Mouse (Mus musculus) forebrain, embryonic 16.5 days (tissue): ENCODE results near the gene Immp1l. TPM values are rescaled to one million over a fixed set of nuclear protein-coding genes. Genes with fewer than 3 reads are reported as not detected.

Experiments
- ATAC-seq: fragments of 200-750 bp; cut with Nextera tagmentation; 2 replicates; pipeline ENCODE4 v1.8.0; 2017; ENCODE audit warnings: mild to moderate bottlenecking, moderate library complexity
- H3K27ac ChIP-seq: fragments of 300-500 bp; sonication (generic); 2 replicates; pipeline ENCODE4 v1.5.1; 2014; ENCODE audit warnings: low read length, control low read depth
- H3K27me3 ChIP-seq: fragments of 300-500 bp; sonication (generic); replicated peaks from 2 replicates; pipeline ENCODE4 v1.6.1; 2014; ENCODE audit warnings: low read length; ENCODE audit not compliant: control insufficient read depth, insufficient read depth
- H3K36me3 ChIP-seq: fragments of 300-500 bp; sonication (generic); 2 replicates; pipeline ENCODE4 v1.6.1; 2014; ENCODE audit not compliant: control insufficient read depth, insufficient read depth
- H3K4me1 ChIP-seq: fragments of 300-500 bp; sonication (generic); replicated peaks from 2 replicates; pipeline ENCODE4 v1.6.1; 2014; ENCODE audit warnings: low read length; ENCODE audit not compliant: control insufficient read depth, insufficient read depth
- H3K4me2 ChIP-seq: fragments of 300-500 bp; sonication (generic); 2 replicates; pipeline ENCODE4 v1.6.1; 2014; ENCODE audit warnings: mild to moderate bottlenecking, low read length, control low read depth
- H3K4me3 ChIP-seq: fragments of 300-500 bp; sonication (generic); replicated peaks from 2 replicates; pipeline ENCODE4 v1.5.1; 2014; ENCODE audit warnings: mild to moderate bottlenecking, low read length, control low read depth
- H3K9ac ChIP-seq: fragments of 300-500 bp; sonication (generic); replicated peaks from 2 replicates; pipeline ENCODE4 v1.6.1; 2014; ENCODE audit warnings: low read depth, low read length, control low read depth
- H3K9me3 ChIP-seq: fragments of 300-500 bp; sonication (generic); 2 replicates; pipeline ENCODE4 v1.6.1; 2016; ENCODE audit warnings: low read length; ENCODE audit not compliant: control insufficient read depth
- WGBS: fragments of 180-500 bp; shearing (Covaris S2); extraction: QIAGEN DNeasy Blood & Tissue Kit; methylation state at CpG from one replicate; pipeline ENCODE4 v1.1.7; 2014; 5-methylcytosine and 5-hydroxymethylcytosine counted together
- polyA plus RNA-seq: library from polyadenylated mRNA; unstranded; fragments of >200 nt; fragmentation: Nextera tagmentation; extraction: Ambion mirVana; gene quantifications from 2 replicates; pipeline ENCODE4 v1.2.1, GENCODE M21; 2015

Immp1l gene
- polyA plus RNA-seq, 1 experiment from 2014 or later = 99.9 TPM

DNA sequence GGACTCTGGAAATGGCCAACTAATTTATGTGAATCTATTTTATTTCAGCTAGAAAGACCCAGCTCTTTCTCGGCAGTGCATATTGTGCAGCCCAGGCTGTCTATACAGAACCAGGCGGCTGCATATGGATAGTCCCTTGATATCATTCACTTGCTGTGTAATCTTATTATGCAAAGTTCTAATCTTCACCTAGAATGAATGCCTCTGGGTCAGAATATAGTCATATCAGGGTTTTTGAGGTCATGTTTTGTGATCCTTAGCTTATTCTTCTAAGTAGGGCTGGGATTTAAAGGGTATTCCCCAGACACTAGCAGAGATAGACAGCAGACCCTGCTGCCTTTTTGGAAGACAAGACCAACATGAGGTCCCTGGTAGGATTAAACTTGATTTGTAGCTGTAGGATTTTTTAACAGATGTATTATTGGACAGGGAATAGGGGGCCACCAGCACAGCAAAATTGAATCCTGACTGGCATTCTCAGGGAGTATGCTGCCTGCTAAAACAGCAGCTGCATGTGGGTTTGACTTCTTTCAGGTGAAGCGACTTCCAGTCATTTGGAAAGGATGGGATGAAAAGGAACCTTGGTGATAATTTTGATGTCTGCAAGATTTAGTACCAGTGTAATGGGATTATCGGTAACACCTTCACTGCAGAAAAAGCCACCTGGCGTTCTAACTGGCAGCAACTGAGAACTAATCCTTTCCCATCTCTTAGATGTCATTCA is 13.3 kb downstream of the Immp1l start:
- peaks cover 3% of the 10 kb centered on the region; the same call in 1 of the 2 replicates for H3K4me1 ChIP-seq
- no peak overlapping the region for H3K4me2 ChIP-seq
- H3K9ac ChIP-seq = no peak overlapping the region
- whole genome bisulfite sequencing = 59% methylated on average over 5 of the region's 5 CpGs
- no peaks in the 10 kb centered on the region for H3K27me3 ChIP-seq
- no peak overlapping the region for H3K27ac ChIP-seq
- H3K9me3 ChIP-seq = no peaks in the 10 kb centered on the region
- no peak overlapping the region for H3K4me3 ChIP-seq
- ATAC-seq = no peak
- H3K36me3 ChIP-seq = no peaks in the 10 kb centered on the region

- no peak overlapping the region for H3K27ac ChIP-seq
- H3K36me3 ChIP-seq = no peaks in the 10 kb centered on the region
- H3K9me3 ChIP-seq = no peaks in the 10 kb centered on the region
- WGBS = 89% methylated on average over 2 of the region's 2 CpGs
- H3K27me3 ChIP-seq = no peaks in the 10 kb centered on the region
- H3K4me3 ChIP-seq = no peak overlapping the region
- H3K4me1 ChIP-seq = no peaks in the 10 kb centered on the region
- ATAC-seq = no peak
- H3K4me2 ChIP-seq = no peak overlapping the region
- H3K9ac ChIP-seq = no peak overlapping the region
These were observed 45.7 kb downstream of the Immp1l start for GRCm38 (mm10) chr2:105950131-105950530.

- Histone ChIP-seq H3K27ac (no peak overlapping the region), H3K9me3 (no peaks in the 10 kb centered on the region), H3K27me3 (no peaks in the 10 kb centered on the region), H3K4me1 (no peaks in the 10 kb centered on the region), H3K9ac (no peak overlapping the region), H3K4me2 (no peak overlapping the region), H3K36me3 (no peaks in the 10 kb centered on the region), H3K4me3 (no peak overlapping the region)
- 93% methylated on average over 1 of the region's 1 CpGs for WGBS
- no peak for ATAC-seq
These were observed 47.0 kb downstream of the Immp1l start for GRCm38 (mm10) chr2:105951350-105951940.

- Histone ChIP-seq H3K9me3 (no peaks in the 10 kb centered on the region), H3K36me3 (no peaks in the 10 kb centered on the region), H3K4me1 (no peaks in the 10 kb centered on the region), H3K4me3 (no peak overlapping the region), H3K27me3 (no peaks in the 10 kb centered on the region), H3K27ac (no peak overlapping the region), H3K4me2 (no peak overlapping the region), H3K9ac (no peak overlapping the region)
- no peak for ATAC-seq
- WGBS = 93% methylated on average over 4 of the region's 4 CpGs
These were observed 49.4 kb downstream of the Immp1l start for GRCm38 (mm10) chr2:105953862-105954261.

DNA sequence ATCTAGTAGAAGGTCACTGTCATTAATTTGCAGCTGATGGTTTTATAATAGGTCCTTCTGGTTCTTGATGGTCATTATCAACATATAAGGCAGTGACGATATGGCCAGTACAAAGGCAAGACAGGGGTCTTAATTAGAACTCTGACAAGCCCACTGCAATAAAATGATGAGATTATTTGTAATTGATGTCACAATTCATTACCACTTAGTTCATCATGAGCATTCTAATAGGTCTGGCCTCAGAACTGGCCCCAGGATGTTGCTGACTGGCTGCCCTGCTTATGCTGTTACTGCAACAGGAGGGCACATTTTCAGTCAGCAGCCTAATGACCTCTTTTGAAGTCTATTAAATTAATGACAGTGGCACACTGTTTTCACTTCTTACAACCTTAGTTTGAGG is 59.0 kb downstream of the Immp1l start:
- Histone ChIP-seq H3K4me3 (no peak overlapping the region), H3K4me1 (no peaks in the 10 kb centered on the region), H3K9ac (no peak overlapping the region), H3K4me2 (no peak overlapping the region), H3K27me3 (no peaks in the 10 kb centered on the region), H3K36me3 (no peaks in the 10 kb centered on the region), H3K9me3 (no peaks in the 10 kb centered on the region), H3K27ac (no peak overlapping the region)
- 53% methylated on average over 1 of the region's 1 CpGs for WGBS
- no peak for ATAC-seq

DNA sequence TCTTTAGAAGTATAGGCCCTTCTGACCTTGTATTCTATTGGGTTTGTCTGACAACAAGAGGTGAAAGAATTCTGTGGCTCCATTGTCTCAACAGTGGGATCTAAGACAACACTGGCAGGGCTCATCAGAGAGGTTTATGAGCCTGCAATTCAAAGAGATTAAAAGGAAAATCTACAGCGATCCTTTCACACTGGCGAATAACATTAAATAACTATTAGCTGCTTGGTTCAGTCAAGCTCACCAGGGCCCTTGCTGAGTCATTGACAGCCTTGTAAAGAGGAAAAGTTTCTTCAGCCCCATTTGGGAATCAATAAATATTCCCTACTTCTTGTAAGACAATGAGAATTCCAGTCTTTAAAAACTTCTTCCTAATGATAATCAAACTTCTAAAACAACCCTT is 69.5 kb downstream of the Immp1l start:
- ATAC-seq = no peak

DNA sequence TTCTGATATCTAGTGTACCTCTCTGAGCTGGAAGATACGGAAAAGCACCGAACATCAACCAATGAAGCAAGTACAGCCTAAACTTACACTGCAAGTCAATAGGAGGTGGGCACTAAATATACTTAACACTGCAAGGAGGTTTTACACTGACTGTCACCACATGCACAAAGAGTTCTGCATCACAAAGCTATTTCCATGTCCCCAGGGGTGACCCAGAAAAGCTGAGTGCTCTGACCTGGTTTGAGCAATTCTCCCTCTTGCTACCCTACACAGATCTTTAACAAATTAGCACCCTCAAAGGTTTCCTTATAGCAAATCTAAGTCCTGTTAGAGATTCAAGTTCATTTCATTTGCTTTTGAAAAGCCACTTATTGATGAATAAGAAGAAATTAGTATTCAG is 73.6 kb downstream of the Immp1l start:
- Histone ChIP-seq H3K4me3 (no peak overlapping the region), H3K4me2 (no peak overlapping the region), H3K27me3 (no peaks in the 10 kb centered on the region), H3K9ac (no peak overlapping the region), H3K27ac (no peak overlapping the region), H3K9me3 (no peaks in the 10 kb centered on the region), H3K36me3 (no peaks in the 10 kb centered on the region), H3K4me1 (peaks cover 3% of the 10 kb centered on the region)
- 93% methylated on average over 2 of the region's 2 CpGs for WGBS
- ATAC-seq = no peak

More for the DNA sequence above, 69.5 kb downstream of the Immp1l start:
- Histone ChIP-seq H3K27me3 (no peaks in the 10 kb centered on the region), H3K4me2 (no peak overlapping the region), H3K9me3 (no peaks in the 10 kb centered on the region), H3K36me3 (peaks cover 3% of the 10 kb centered on the region), H3K9ac (no peak overlapping the region), H3K4me1 (peaks cover 3% of the 10 kb centered on the region), H3K27ac (no peak overlapping the region), H3K4me3 (no peak overlapping the region)
- 4% methylated on average over 2 of the region's 2 CpGs for WGBS

DNA sequence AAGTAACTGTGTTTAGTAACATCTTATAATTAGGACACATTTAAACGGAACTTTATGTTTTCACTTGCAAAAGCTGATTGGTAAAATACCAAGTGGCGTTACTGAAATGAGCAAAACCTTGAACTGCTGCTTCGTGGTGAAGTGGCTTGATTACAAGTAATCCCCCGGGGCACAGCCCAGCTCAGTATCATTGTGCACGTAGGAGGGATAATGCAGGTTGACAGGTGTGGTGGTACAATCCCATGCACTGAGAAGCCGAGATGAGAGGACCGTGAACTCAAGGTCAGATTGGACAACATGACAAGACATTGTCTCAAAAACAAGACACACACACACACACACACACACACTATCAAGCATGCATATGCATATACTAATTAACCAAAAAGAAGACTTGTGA is 80.8 kb downstream of the Immp1l start:
- 81% methylated on average over 7 of the region's 7 CpGs for WGBS
- Histone ChIP-seq H3K27me3 (no peaks in the 10 kb centered on the region), H3K36me3 (no peaks in the 10 kb centered on the region), H3K9me3 (no peaks in the 10 kb centered on the region), H3K27ac (no peak overlapping the region), H3K4me3 (no peak overlapping the region), H3K9ac (no peak overlapping the region), H3K4me2 (no peak overlapping the region), H3K4me1 (no peaks in the 10 kb centered on the region)
- no peak for ATAC-seq

- no peak overlapping the region for H3K9ac ChIP-seq
- WGBS = 38% methylated on average over 1 of the region's 1 CpGs
- H3K4me2 ChIP-seq = no peak overlapping the region
- no peaks in the 10 kb centered on the region for H3K9me3 ChIP-seq
- no peak overlapping the region for H3K27ac ChIP-seq
- H3K4me1 ChIP-seq = no peaks in the 10 kb centered on the region
- H3K27me3 ChIP-seq = no peaks in the 10 kb centered on the region
- ATAC-seq = no peak
- no peaks in the 10 kb centered on the region for H3K36me3 ChIP-seq
- H3K4me3 ChIP-seq = no peak overlapping the region
These were observed 82.7 kb downstream of the Immp1l start for GRCm38 (mm10) chr2:105987131-105987530.
